ENCODE assay signal across 13 mouse cellular contexts in the genomic region with DNA sequence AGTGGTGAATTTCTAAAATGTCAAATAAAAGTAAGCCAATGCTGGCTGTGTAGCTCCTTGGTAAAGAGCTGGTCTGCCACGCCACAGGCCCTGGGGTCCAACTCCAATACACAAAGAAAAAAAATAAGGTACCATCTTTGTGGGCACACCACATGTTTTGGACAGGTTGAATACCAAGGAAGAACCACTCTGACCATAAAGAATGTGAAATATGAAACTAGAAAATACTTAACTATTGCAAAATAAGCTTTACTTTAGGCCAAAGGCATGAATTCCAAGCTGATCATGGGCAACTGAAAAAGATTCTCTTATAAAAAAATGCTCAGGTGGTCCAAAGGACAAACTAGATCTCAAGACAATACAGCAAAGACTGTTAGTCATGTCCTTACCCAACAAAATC.
"Had no signal": no experiment of that assay in that cellular context is flagged by ENCODE, and none has a peak within 500 bp of the region (broad histone marks: within the 10 kb centered on the region; RNA-seq: fewer than 3 reads in every experiment).

No protein-coding gene starts in this region.

- H3K36me3 ChIP-seq: midbrain, embryonic 10.5 days; midbrain, embryonic 12.5 days; neural tube, embryonic 12.5 days had no signal

- H3K27me3 ChIP-seq: midbrain, embryonic 12.5 days; neural tube, embryonic 12.5 days had no signal

- ATAC-seq: midbrain, embryonic 16.5 days had no signal

- H3K4me3 ChIP-seq: midbrain, embryonic 10.5 days; midbrain, embryonic 12.5 days; neural tube, embryonic 12.5 days had no signal

- H3K4me2 ChIP-seq: lung, embryonic 14.5 days; midbrain, embryonic 12.5 days; neural tube, embryonic 12.5 days had no signal

- H3K27ac ChIP-seq: midbrain, embryonic 10.5 days; midbrain, embryonic 12.5 days; neural tube, embryonic 12.5 days had no signal

- DNase-seq: lung, adult 18-20 months; lung, embryonic 14.5 days; lung, postnatal 10 days; lung, postnatal 4 days; midbrain, embryonic 14.5 days; right cerebral cortex, postnatal 14 days; thymus, adult 18-20 months; thymus, postnatal 14 days; thymus, postnatal 36 days had no signal

- H3K9me3 ChIP-seq: midbrain, embryonic 10.5 days; midbrain, embryonic 12.5 days; neural tube, embryonic 12.5 days had no signal

- H3K4me1 ChIP-seq: midbrain, embryonic 10.5 days; midbrain, embryonic 12.5 days; neural tube, embryonic 12.5 days had no signal

- H3K9ac ChIP-seq: lung, embryonic 14.5 days; midbrain, embryonic 12.5 days; neural tube, embryonic 12.5 days had no signal
